Mouse (Mus musculus) CH12.LX (cell line): ENCODE results near the gene Bysl. TPM values are rescaled to one million over a fixed set of nuclear protein-coding genes. Genes with fewer than 3 reads are reported as not detected.
A peak's percentile ranks its signal among the peaks of the same experiment; 100 is the strongest.
"Not testable (repeated sequence)": the region's sequence is repeated elsewhere in the genome, so short reads cannot be mapped to it uniquely, and the experiment has no call there.

Experiments
- DNase-seq: peaks from one replicate; pipeline ENCODE4 v3.0.0-alpha.2; 2013; ENCODE audit errors: extremely low read depth
- H3K27ac ChIP-seq: 2 replicates; pipeline ENCODE4 v1.5.1; 2012; ENCODE audit warnings: low read depth, mild to moderate bottlenecking, control low read depth, moderate library complexity; ENCODE audit not compliant: insufficient read depth
- H3K27me3 ChIP-seq: replicated peaks from 2 replicates; pipeline ENCODE3; 2012; ENCODE audit warnings: inconsistent platforms
- H3K36me3 ChIP-seq, 2 experiments: replicated peaks in 1 of 2; 2 replicates each; pipeline versions ENCODE3 to v1.6.1; 2012; ENCODE audit warnings: inconsistent platforms in 1 of 2, low read length in 1 of 2, mild to moderate bottlenecking in 1 of 2, mixed read lengths in 1 of 2, moderate library complexity in 1 of 2; ENCODE audit not compliant: control insufficient read depth in 1 of 2, insufficient read depth in 1 of 2
- H3K4me1 ChIP-seq, 2 experiments: 2 replicates each; pipeline ENCODE4 v1.6.1; 2012; ENCODE audit warnings: inconsistent platforms in 1 of 2, moderate library complexity in 1 of 2; ENCODE audit not compliant: insufficient read depth in 2 of 2, control insufficient read depth in 1 of 2
- H3K4me2 ChIP-seq: 2 replicates; pipeline ENCODE4 v1.6.1; 2012; ENCODE audit warnings: low read depth, mild to moderate bottlenecking, control low read depth; ENCODE audit not compliant: poor library complexity, insufficient read depth, severe bottlenecking
- H3K4me3 ChIP-seq, 3 experiments: fragments of 150-350 bp in 1 of 3; sonication (generic) in 1 of 3; replicated peaks in 1 of 3; 2 replicates each; pipeline versions ENCODE3 to v1.5.1; 2011 to 2012; ENCODE audit warnings: low read depth in 2 of 3, low read length in 2 of 3, mild to moderate bottlenecking in 2 of 3, moderate library complexity in 2 of 3, control low read depth in 1 of 3, improper control_type of control experiment in 1 of 3, inconsistent platforms in 1 of 3, mixed read lengths in 1 of 3; ENCODE audit not compliant: poor library complexity in 1 of 3
- H3K79me2 ChIP-seq: replicated peaks from 2 replicates; pipeline ENCODE4 v1.6.1; 2012; ENCODE audit warnings: mild to moderate bottlenecking, moderate library complexity; ENCODE audit not compliant: control insufficient read depth, poor library complexity, insufficient read depth, severe bottlenecking; ENCODE audit errors: extremely low read depth
- H3K9ac ChIP-seq: 2 replicates; pipeline ENCODE4 v1.6.1; 2012; ENCODE audit warnings: low read depth, mild to moderate bottlenecking, control low read depth, moderate library complexity; ENCODE audit not compliant: insufficient read depth
- H3K9me3 ChIP-seq: replicated peaks from 2 replicates; pipeline ENCODE3; 2012; ENCODE audit warnings: low read length, inconsistent platforms, mixed read lengths
- CTCF ChIP-seq, 2 experiments: IDR thresholded peaks in 1 of 2; conservative IDR thresholded peaks in 1 of 2; 2 replicates each; pipeline ENCODE4 v1.5.1; 2011 to 2012; ENCODE audit warnings: low read depth in 2 of 2, low read length in 2 of 2, improper control_type of control experiment in 1 of 2, inconsistent platforms in 1 of 2, mild to moderate bottlenecking in 1 of 2, moderate library complexity in 1 of 2
- EP300 ChIP-seq: IDR thresholded peaks from 2 replicates; pipeline ENCODE4 v1.6.1; 2011; ENCODE audit warnings: low read length, improper control_type of control experiment
- ETS1 ChIP-seq: conservative IDR thresholded peaks from 2 replicates; pipeline ENCODE4 v1.6.1; 2012; ENCODE audit warnings: low read depth, mild to moderate bottlenecking, inconsistent platforms, low read length, improper control_type of control experiment, moderate library complexity
- IRF4 ChIP-seq: IDR thresholded peaks from 2 replicates; pipeline ENCODE4 v1.6.1; 2014; ENCODE audit warnings: low read depth, mild to moderate bottlenecking, inconsistent platforms, low read length, improper control_type of control experiment
- JUND ChIP-seq: conservative IDR thresholded peaks from 2 replicates; pipeline ENCODE4 v1.6.1; 2011; ENCODE audit warnings: low read depth, low read length, improper control_type of control experiment
- RAD21 ChIP-seq: IDR thresholded peaks from 2 replicates; pipeline ENCODE4 v1.6.1; 2011; ENCODE audit warnings: low read depth, mild to moderate bottlenecking, low read length, improper control_type of control experiment, moderate library complexity
- SMC3 ChIP-seq: IDR thresholded peaks from 2 replicates; pipeline ENCODE4 v1.6.1; 2011; ENCODE audit warnings: low read depth, low read length, improper control_type of control experiment
- TBP ChIP-seq: conservative IDR thresholded peaks from 2 replicates; pipeline ENCODE4 v1.6.1; 2011; ENCODE audit warnings: low read depth, low read length, improper control_type of control experiment
- TCF12 ChIP-seq: IDR thresholded peaks from 2 replicates; pipeline ENCODE4 v1.6.1; 2014; ENCODE audit warnings: low read depth, mild to moderate bottlenecking, inconsistent platforms, low read length, improper control_type of control experiment
- ZKSCAN1 ChIP-seq: IDR thresholded peaks from 2 replicates; pipeline ENCODE4 v1.6.1; 2012; ENCODE audit warnings: low read depth, inconsistent platforms, low read length, improper control_type of control experiment, borderline replicate concordance
- ZMIZ1 ChIP-seq: IDR thresholded peaks from 2 replicates; pipeline ENCODE4 v1.6.1; 2012; ENCODE audit warnings: low read depth, mild to moderate bottlenecking, inconsistent platforms, low read length, improper control_type of control experiment
- ZNF384 ChIP-seq: IDR thresholded peaks from 2 replicates; pipeline ENCODE4 v1.6.1; 2012; ENCODE audit warnings: low read depth, low read length, improper control_type of control experiment, inconsistent platforms
- dilution Hi-C: fragments of 300-500 bp; cut with MboI; formaldehyde crosslinking; loops from 2 replicates; pipeline ENCODE4 v1.14.3; 2020; ENCODE audit warnings: low sequenced_read_pairs; ENCODE audit not compliant: extremely low pct_unique_long_range_greater_than_20kb, extremely low pct_ligation_motif_present
- in situ Hi-C: fragments of 300-500 bp; cut with MboI; formaldehyde crosslinking; loops from 3 replicates; pipeline ENCODE4 v1.14.3; 2019; ENCODE audit warnings: low sequenced_read_pairs, low pct_ligation_motif_present, low pct_unique_long_range_greater_than_20kb, mixed read lengths
- polyA plus RNA-seq: library from polyadenylated mRNA; unstranded; fragments of >175 nt; gene quantifications from 2 replicates; pipeline ENCODE4 v1.2.1, GENCODE M21; 2012; ENCODE audit warnings: low read depth; ENCODE audit not compliant: insufficient read length
- total RNA-seq, 2 experiments: library from RNA; depleted of rRNA; stranded (reverse); fragments of 300-350 nt in 1 of 2; fragments of >200 nt in 1 of 2; gene quantifications; 2 replicates each; pipeline ENCODE4 v1.2.3; 2012 to 2014

Bysl gene
- total and polyA plus RNA-seq, 3 experiments, result 24.0 to 60.5 (median 28.0) TPM

DNA sequence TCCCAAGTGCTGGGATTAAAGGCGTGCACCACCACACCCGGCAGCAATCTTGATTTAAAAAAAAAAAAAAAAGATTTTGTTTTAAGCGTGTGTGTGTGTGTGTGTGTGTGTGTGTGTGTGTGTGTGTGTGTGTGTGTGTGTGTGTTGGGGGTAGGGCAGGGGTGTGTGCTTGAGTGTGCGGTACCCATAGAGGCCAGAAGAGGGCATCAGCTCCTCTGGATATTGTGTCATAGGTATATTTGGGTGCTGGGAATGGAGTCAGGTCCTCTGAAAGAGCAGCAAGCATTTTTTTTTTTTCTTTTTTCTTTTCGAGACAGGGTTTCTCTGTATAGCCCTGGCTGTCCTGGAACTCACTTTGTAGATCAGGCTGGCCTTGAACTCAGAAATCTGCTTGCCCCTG lies 13.3 kb upstream of the Bysl start:
- H3K27ac ChIP-seq, DNase-seq, H3K27me3 ChIP-seq, H3K79me2 ChIP-seq, H3K4me2 ChIP-seq, H3K9me3 ChIP-seq, H3K4me3 ChIP-seq, H3K9ac ChIP-seq, dilution Hi-C loops: not testable (repeated sequence)
- in situ Hi-C loops, result loop anchor here (25.0 kb wide), 1 partner anchor 237 kb away; the partner anchor contains the start of gene Guca1b
- peaks cover 42 to 70% of the 10 kb centered on the region in 2 experiments for H3K36me3 ChIP-seq
- peak in 1 of 2 experiments; percentile 10; a peak in 1 of 4 replicates for TF ChIP-seq CTCF (conservative IDR thresholded peaks at IDR 0.05 in 1 of 2, IDR thresholded peaks at IDR 0.05 in 1 of 2; ENCODE audit: low read depth in 2 of 2, low read length in 2 of 2)
- H3K4me1 ChIP-seq, result peaks cover 4 to 11% of the 10 kb centered on the region in 2 experiments; a peak in 2 of 4 replicates

DNA sequence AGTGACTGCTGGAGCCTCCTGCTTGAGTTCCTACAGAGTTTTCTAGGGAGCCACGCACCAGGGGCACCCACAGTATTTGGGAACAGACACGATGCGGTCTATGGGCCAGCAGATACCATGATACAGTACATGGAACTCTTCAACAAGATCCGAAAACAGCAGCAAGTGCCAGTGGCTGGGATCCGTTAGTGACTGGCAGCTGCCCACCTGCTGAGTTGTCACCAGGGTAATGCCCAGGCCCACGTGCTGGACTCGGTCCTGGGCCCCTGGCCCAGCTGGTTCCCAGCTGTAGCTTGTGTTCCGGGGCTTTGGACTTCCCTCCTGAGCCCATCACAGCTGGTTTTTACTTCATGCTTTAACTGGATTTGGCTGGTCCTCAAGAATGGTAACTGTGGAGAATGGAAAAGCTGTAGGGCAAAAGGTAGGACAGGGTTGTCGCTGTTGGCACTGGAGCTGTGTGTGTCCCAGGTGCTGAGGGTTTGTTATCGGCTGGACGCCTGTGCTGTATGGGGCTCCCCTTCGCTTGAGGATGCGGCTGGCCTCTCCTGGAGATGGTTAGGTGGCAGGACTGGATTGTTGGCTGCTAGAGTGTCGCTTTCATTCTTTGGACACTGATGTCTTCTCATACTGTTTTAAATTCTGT lies 11.7 kb upstream of the Bysl start:
- dilution Hi-C loops, result no loop called here
- Histone ChIP-seq H3K4me2 (no peak overlapping the region), H3K4me1 (peaks cover 4 to 6% of the 10 kb centered on the region in 2 experiments; a peak in 1 of 4 replicates), H3K9me3 (peaks cover 5% of the 10 kb centered on the region), H3K27ac (no peak overlapping the region), H3K4me3 (no peak overlapping the region), H3K79me2 (peaks cover 8% of the 10 kb centered on the region; the same call in 1 of the 2 replicates), H3K27me3 (no peaks in the 10 kb centered on the region), H3K9ac (no peak overlapping the region), H3K36me3 (peaks cover 52 to 83% of the 10 kb centered on the region in 2 experiments)
- TF ChIP-seq ZMIZ1 (no peak), TBP (no peak), TCF12 (no peak), ZKSCAN1 (no peak), ZNF384 (no peak), EP300 (no peak), ETS1 (no peak), IRF4 (no peak), JUND (no peak), RAD21 (no peak), SMC3 (no peak)
- in situ Hi-C loops, result loop anchor here (25.0 kb wide), 1 partner anchor 236 kb away; the partner anchor contains the start of gene Guca1b
- DNase-seq, result no peak
